Mouse (Mus musculus) hindbrain, embryonic 10.5 days (tissue): Measurements from ENCODE around the gene 1810010H24Rik. TPM values are rescaled to one million over a fixed set of nuclear protein-coding genes. Genes with fewer than 3 reads are reported as not detected.
"Not testable (repeated sequence)": the region's sequence is repeated elsewhere in the genome, so short reads cannot be mapped to it uniquely, and the experiment has no call there.

Experiments
- DNase-seq: peaks from one replicate; pipeline ENCODE4 v3.0.0-alpha.2; 2017; ENCODE audit warnings: low spot score
- H3K27ac ChIP-seq: fragments of 300-500 bp; sonication (generic); 2 replicates; pipeline ENCODE4 v1.5.1; 2016; ENCODE audit warnings: mild to moderate bottlenecking, moderate library complexity
- H3K27me3 ChIP-seq: fragments of 300-500 bp; sonication (generic); 2 replicates; pipeline ENCODE4 v1.6.1; 2016; ENCODE audit warnings: mild to moderate bottlenecking; ENCODE audit not compliant: poor library complexity, insufficient read depth, severe bottlenecking
- H3K36me3 ChIP-seq: fragments of 300-500 bp; sonication (generic); 2 replicates; pipeline ENCODE4 v1.6.1; 2016; ENCODE audit warnings: mild to moderate bottlenecking, moderate library complexity
- H3K4me1 ChIP-seq: fragments of 300-500 bp; sonication (generic); replicated peaks from 2 replicates; pipeline ENCODE4 v1.6.1; 2016; ENCODE audit warnings: mild to moderate bottlenecking
- H3K4me3 ChIP-seq: fragments of 300-500 bp; sonication (generic); 2 replicates; pipeline ENCODE4 v1.5.1; 2016; ENCODE audit warnings: mild to moderate bottlenecking, moderate library complexity
- H3K9me3 ChIP-seq: fragments of 300-500 bp; sonication (generic); 2 replicates; pipeline ENCODE4 v1.6.1; 2016; ENCODE audit warnings: mild to moderate bottlenecking, moderate library complexity
- WGBS: fragments of 180-500 bp; shearing (Covaris S2); methylation state at CpG from one replicate; pipeline ENCODE4 v1.1.7; 2016; 5-methylcytosine and 5-hydroxymethylcytosine counted together
- polyA plus RNA-seq: library from polyadenylated mRNA; unstranded; fragments of >200 nt; fragmentation: Nextera tagmentation; extraction: Ambion mirVana; gene quantifications from 2 replicates; pipeline ENCODE4 v1.2.1, GENCODE M21; 2016

1810010H24Rik gene
- polyA plus RNA-seq, 1 experiment from 2014 or later, result 2.8 TPM

GRCm38 (mm10) chr11:107017339-107017886, 8.1 kb upstream of the 1810010H24Rik start:
- H3K36me3 ChIP-seq, result no peaks in the 10 kb centered on the region
- H3K4me3 ChIP-seq, result no peak overlapping the region
- 63% methylated on average over 6 of the region's 6 CpGs for WGBS
- no peak for DNase-seq
- H3K9me3 ChIP-seq, result 0 out of 2 replicates have a peak, but pooled peaks cover 3% of the 10 kb centered on the region
- H3K27me3 ChIP-seq, result peaks cover 2% of the 10 kb centered on the region; the same call in 1 of the 2 replicates
- H3K4me1 ChIP-seq, result peaks cover 2% of the 10 kb centered on the region; the same call in 1 of the 2 replicates
- no peak overlapping the region for H3K27ac ChIP-seq

GRCm38 (mm10) chr11:107018606-107019005, 6.9 kb upstream of the 1810010H24Rik start:
- H3K9me3 ChIP-seq, result 0 out of 2 replicates have a peak, but pooled peaks cover 3% of the 10 kb centered on the region
- 23% methylated on average over 8 of the region's 8 CpGs for WGBS
- no peak overlapping the region for H3K27ac ChIP-seq
- no peak for DNase-seq
- peaks cover 4% of the 10 kb centered on the region; the same call in 1 of the 2 replicates for H3K27me3 ChIP-seq
- H3K4me3 ChIP-seq, result no peak overlapping the region
- H3K4me1 ChIP-seq, result peaks cover 2% of the 10 kb centered on the region; the same call in 1 of the 2 replicates
- H3K36me3 ChIP-seq, result no peaks in the 10 kb centered on the region

- 50% methylated on average over 4 of the region's 4 CpGs for WGBS
- Histone ChIP-seq H3K27ac (no peak overlapping the region), H3K27me3 (peaks cover 10% of the 10 kb centered on the region; the same call in 1 of the 2 replicates), H3K9me3 (0 out of 2 replicates have a peak, but pooled peaks cover under 1% of the 10 kb centered on the region), H3K4me1 (peaks cover 8% of the 10 kb centered on the region), H3K4me3 (no peak overlapping the region), H3K36me3 (no peaks in the 10 kb centered on the region)
- DNase-seq, result no peak
Observed at GRCm38 (mm10) chr11:107019318-107019717, 6.2 kb upstream of the 1810010H24Rik start.

- H3K4me3 ChIP-seq, DNase-seq, H3K27ac ChIP-seq, H3K9me3 ChIP-seq, H3K36me3 ChIP-seq: not testable (repeated sequence)
- Histone ChIP-seq H3K4me1 (peaks cover 12% of the 10 kb centered on the region), H3K27me3 (peaks cover 14% of the 10 kb centered on the region)
- WGBS, result 87% methylated on average over 5 of the region's 5 CpGs
Observed at GRCm38 (mm10) chr11:107019722-107020121, 5.8 kb upstream of the 1810010H24Rik start.

- Histone ChIP-seq H3K27me3 (peaks cover 34% of the 10 kb centered on the region), H3K36me3 (no peaks in the 10 kb centered on the region), H3K4me3 (no peak overlapping the region), H3K27ac (no peak overlapping the region), H3K9me3 (no peaks in the 10 kb centered on the region), H3K4me1 (peaks cover 35% of the 10 kb centered on the region)
- DNase-seq, result no peak
- WGBS, result 91% methylated on average over 13 of the region's 13 CpGs
Observed at GRCm38 (mm10) chr11:107022050-107022683, 3.3 kb upstream of the 1810010H24Rik start.

GRCm38 (mm10) chr11:107024406-107024805, 1.1 kb upstream of the 1810010H24Rik start:
- H3K36me3 ChIP-seq, result no peaks in the 10 kb centered on the region
- 57% methylated on average over 4 of the region's 4 CpGs for WGBS
- H3K27me3 ChIP-seq, result peaks cover 38% of the 10 kb centered on the region
- H3K27ac ChIP-seq, result peak overlapping the region; percentile 53; the same call in 1 of the 2 replicates
- no peaks in the 10 kb centered on the region for H3K9me3 ChIP-seq
- DNase-seq, result no peak
- H3K4me1 ChIP-seq, result peaks cover 51% of the 10 kb centered on the region
- peak overlapping the region; percentile 63 for H3K4me3 ChIP-seq

- Histone ChIP-seq H3K4me1 (peaks cover 56% of the 10 kb centered on the region), H3K9me3 (no peaks in the 10 kb centered on the region), H3K36me3 (no peaks in the 10 kb centered on the region), H3K4me3 (peak overlapping the region; percentile 74), H3K27me3 (peaks cover 50% of the 10 kb centered on the region), H3K27ac (no peak overlapping the region)
- 9% methylated on average over 12 of the region's 12 CpGs for WGBS
- DNase-seq, result no peak
Observed at GRCm38 (mm10) chr11:107026554-107027430, 1.3 kb downstream of the 1810010H24Rik start.

- Histone ChIP-seq H3K27ac (peak overlapping the region; percentile 93), H3K36me3 (no peaks in the 10 kb centered on the region), H3K27me3 (peaks cover 46% of the 10 kb centered on the region), H3K4me1 (peaks cover 64% of the 10 kb centered on the region), H3K4me3 (peak overlapping the region; percentile 74), H3K9me3 (no peaks in the 10 kb centered on the region)
- DNase-seq, result peak; percentile 86
- WGBS, result 4% methylated on average over 107 of the region's 107 CpGs
Observed at GRCm38 (mm10) chr11:107027431-107028274, 2.2 kb downstream of the 1810010H24Rik start.

- WGBS, result 4% methylated on average over 29 of the region's 29 CpGs
Observed at GRCm38 (mm10) chr11:107028275-107028618, 2.8 kb downstream of the 1810010H24Rik start.

GRCm38 (mm10) chr11:107028754-107029153, 3.3 kb downstream of the 1810010H24Rik start:
- Histone ChIP-seq H3K27me3 (peaks cover 45% of the 10 kb centered on the region), H3K9me3 (no peaks in the 10 kb centered on the region), H3K4me1 (peaks cover 70% of the 10 kb centered on the region), H3K4me3 (peak overlapping the region; percentile 74), H3K36me3 (no peaks in the 10 kb centered on the region; the same call in 1 of the 2 replicates), H3K27ac (peak overlapping the region; percentile 93)
- 74% methylated on average over 6 of the region's 6 CpGs for WGBS
- DNase-seq, result no peak

More at GRCm38 (mm10) chr11:107028275-107028618, 2.8 kb downstream of the 1810010H24Rik start:
- peak overlapping the region; percentile 93 for H3K27ac ChIP-seq
- peak overlapping the region; percentile 74 for H3K4me3 ChIP-seq
- H3K27me3 ChIP-seq, result peaks cover 46% of the 10 kb centered on the region
- H3K36me3 ChIP-seq, result no peaks in the 10 kb centered on the region
- peaks cover 70% of the 10 kb centered on the region for H3K4me1 ChIP-seq
- no peaks in the 10 kb centered on the region for H3K9me3 ChIP-seq
- DNase-seq, result no peak

- peaks cover 37% of the 10 kb centered on the region for H3K27me3 ChIP-seq
- DNase-seq, result no peak
- peaks cover 2% of the 10 kb centered on the region for H3K36me3 ChIP-seq
- no peaks in the 10 kb centered on the region for H3K9me3 ChIP-seq
- no peak overlapping the region for H3K27ac ChIP-seq
- WGBS, result 52% methylated on average over 19 of the region's 19 CpGs
- no peak overlapping the region for H3K4me3 ChIP-seq
- peaks cover 62% of the 10 kb centered on the region for H3K4me1 ChIP-seq
Observed at GRCm38 (mm10) chr11:107029536-107029935, 4.1 kb downstream of the 1810010H24Rik start.

GRCm38 (mm10) chr11:107031635-107032034, 6.2 kb downstream of the 1810010H24Rik start:
- 31% methylated on average over 7 of the region's 7 CpGs for WGBS
- H3K4me3 ChIP-seq, result no peak overlapping the region
- no peak overlapping the region for H3K27ac ChIP-seq
- H3K27me3 ChIP-seq, result peaks cover 20% of the 10 kb centered on the region
- no peak for DNase-seq
- H3K36me3 ChIP-seq, result peaks cover 19% of the 10 kb centered on the region
- H3K9me3 ChIP-seq, result no peaks in the 10 kb centered on the region
- H3K4me1 ChIP-seq, result peaks cover 41% of the 10 kb centered on the region
